Mouse (Mus musculus) erythroblast, embryonic 14.5 days (primary cell): ENCODE measurements around the gene Slc25a22.

ENCODE experiments used
- GATA1 ChIP-seq: IDR thresholded peaks from 2 replicates; pipeline ENCODE4 v1.6.1; 2012; ENCODE audit warnings: low read length, inconsistent platforms, mixed read lengths
- TAL1 ChIP-seq: IDR thresholded peaks from 3 replicates; pipeline ENCODE4 v1.6.1; 2012; ENCODE audit warnings: low read length, inconsistent platforms, mixed read lengths

DNA sequence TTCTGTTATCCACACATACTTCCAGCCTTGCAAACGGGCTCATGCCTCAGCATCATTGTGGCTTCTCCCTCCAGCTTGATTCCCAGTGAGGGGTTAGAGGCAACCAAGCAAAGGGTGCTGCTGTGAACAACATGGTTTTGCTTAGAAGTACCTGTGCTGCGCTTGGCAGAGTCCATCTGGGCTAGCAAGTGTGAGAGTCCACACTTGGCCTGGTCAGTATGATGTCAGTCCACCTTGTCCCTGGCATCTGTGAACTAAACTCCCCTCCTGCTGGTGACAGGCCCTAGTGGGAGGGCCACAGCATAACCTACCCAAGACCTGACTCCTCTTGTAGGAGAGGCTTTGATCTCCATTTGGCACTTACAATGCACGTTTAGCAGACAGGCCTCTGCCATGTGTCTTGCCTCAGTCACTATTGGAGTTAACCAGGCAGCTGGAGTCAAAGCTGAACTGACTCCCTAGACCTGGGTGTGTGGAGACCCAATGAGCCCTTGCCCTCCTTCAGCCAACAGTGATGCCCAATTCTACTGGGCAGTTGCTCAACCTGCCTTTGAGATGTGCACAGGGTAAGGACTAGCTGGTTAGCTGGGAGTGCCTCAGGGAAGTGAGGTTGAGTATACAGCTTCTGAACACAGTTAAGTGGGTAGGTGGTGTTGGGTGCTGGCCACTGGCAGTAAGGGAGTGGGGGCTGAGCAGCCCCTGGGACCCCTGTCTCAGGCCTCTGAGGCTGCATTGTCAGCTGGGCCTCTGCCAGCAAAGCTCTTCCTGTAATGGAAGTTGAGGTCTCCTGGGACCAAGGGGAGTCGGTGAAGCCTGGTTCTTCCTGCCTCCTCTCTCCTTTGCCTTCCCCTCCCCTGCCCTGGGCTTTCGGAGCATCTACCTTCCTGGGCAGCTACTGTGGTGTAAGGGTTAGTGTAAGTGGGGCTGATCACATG is 46.8 kb upstream of the Slc25a22 start:
- TF ChIP-seq TAL1, result no peak
- TF ChIP-seq GATA1, result no peak
